Mouse (Mus musculus) hindbrain, embryonic 14.5 days (tissue): Measurements from ENCODE around the gene Olfr644. TPM values are rescaled to one million over a fixed set of nuclear protein-coding genes. Genes with fewer than 3 reads are reported as not detected.

Experiments used
- ATAC-seq: fragments of 200-750 bp; cut with Nextera tagmentation; 2 replicates; pipeline ENCODE4 v1.8.0; 2017; ENCODE audit warnings: moderate number of reproducible peaks, mild to moderate bottlenecking, moderate TSS enrichment, moderate library complexity; ENCODE audit not compliant: low FRiP score
- DNase-seq: peaks from one replicate; pipeline ENCODE4 v3.0.0-alpha.2; 2015; ENCODE audit warnings: low spot score
- H3K27ac ChIP-seq: fragments of 300-500 bp; sonication (generic); 2 replicates; pipeline ENCODE4 v1.5.1; 2014; ENCODE audit warnings: mild to moderate bottlenecking, moderate library complexity
- H3K27me3 ChIP-seq: fragments of 300-500 bp; sonication (generic); 2 replicates; pipeline ENCODE4 v1.6.1; 2014; ENCODE audit warnings: mild to moderate bottlenecking, low read length, mixed read lengths; ENCODE audit not compliant: control insufficient read depth, insufficient read depth
- H3K36me3 ChIP-seq: fragments of 300-500 bp; sonication (generic); replicated peaks from 2 replicates; pipeline ENCODE4 v1.6.1; 2014; ENCODE audit not compliant: control insufficient read depth, insufficient read depth
- H3K4me1 ChIP-seq: fragments of 300-500 bp; sonication (generic); replicated peaks from 2 replicates; pipeline ENCODE4 v1.6.1; 2014; ENCODE audit warnings: antibody characterized with exemption, low read length, mixed read lengths; ENCODE audit not compliant: control insufficient read depth, insufficient read depth
- H3K4me2 ChIP-seq: fragments of 300-500 bp; sonication (generic); replicated peaks from 2 replicates; pipeline ENCODE4 v1.6.1; 2014; ENCODE audit warnings: mild to moderate bottlenecking, moderate library complexity
- H3K4me3 ChIP-seq: fragments of 300-500 bp; sonication (generic); replicated peaks from 2 replicates; pipeline ENCODE4 v1.5.1; 2014; ENCODE audit warnings: mild to moderate bottlenecking, low read length
- H3K9ac ChIP-seq: fragments of 300-500 bp; sonication (generic); 2 replicates; pipeline ENCODE4 v1.6.1; 2014
- H3K9me3 ChIP-seq: fragments of 300-500 bp; sonication (generic); 2 replicates; pipeline ENCODE4 v1.6.1; 2016; ENCODE audit warnings: low read length; ENCODE audit not compliant: control insufficient read depth
- WGBS: fragments of 180-500 bp; shearing (Covaris S2); extraction: QIAGEN DNeasy Blood & Tissue Kit; methylation state at CpG from one replicate; pipeline ENCODE4 v1.1.7; 2014; 5-methylcytosine and 5-hydroxymethylcytosine counted together
- polyA plus RNA-seq: library from polyadenylated mRNA; unstranded; fragments of >200 nt; fragmentation: Nextera tagmentation; extraction: Ambion mirVana; gene quantifications from 2 replicates; pipeline ENCODE4 v1.2.1, GENCODE M21; 2014

The Olfr644 gene
- not detected in 2 replicates for polyA plus RNA-seq

GRCm38 (mm10) chr7:104071769-104072168, at the start of gene Olfr644:
Gene Olfr644 (minus strand): TSS chr7:104071869.
- whole genome bisulfite sequencing, result 66% methylated on average over 2 of the region's 2 CpGs
- Histone ChIP-seq H3K4me1 (no peaks in the 10 kb centered on the region), H3K27ac (no peak within 1 kb of the TSS), H3K36me3 (no peaks in the 10 kb centered on the region), H3K27me3 (no peaks in the 10 kb centered on the region), H3K9ac (no peak within 1 kb of the TSS), H3K4me2 (no peak within 1 kb of the TSS), H3K4me3 (no peak within 1 kb of the TSS), H3K9me3 (no peaks in the 10 kb centered on the region)
- no peak for DNase-seq
- ATAC-seq, result no peak

GRCm38 (mm10) chr7:104104757-104104972, 33.0 kb upstream of the Olfr644 start, which contains the start of gene Olfr646:
Gene Olfr646 (plus strand): TSS chr7:104104873.
- H3K36me3 ChIP-seq, result no peaks in the 10 kb centered on the region
- no peaks in the 10 kb centered on the region for H3K9me3 ChIP-seq
- no peak within 1 kb of the TSS for H3K4me3 ChIP-seq
- H3K27me3 ChIP-seq, result no peaks in the 10 kb centered on the region
- no peak within 1 kb of the TSS for H3K4me2 ChIP-seq
- H3K27ac ChIP-seq, result no peak within 1 kb of the TSS
- no peak for ATAC-seq
- H3K9ac ChIP-seq, result no peak within 1 kb of the TSS
- DNase-seq, result no peak
- no peaks in the 10 kb centered on the region for H3K4me1 ChIP-seq

- H3K9me3 ChIP-seq, result no peaks in the 10 kb centered on the region
- 51% methylated on average over 4 of the region's 4 CpGs for WGBS
- H3K4me1 ChIP-seq, result no peaks in the 10 kb centered on the region
- DNase-seq (no peak), ATAC-seq (no peak)
- no peaks in the 10 kb centered on the region for H3K36me3 ChIP-seq
- H3K4me3 ChIP-seq, result no peak overlapping the region
- H3K4me2 ChIP-seq, result no peak overlapping the region
- no peak overlapping the region for H3K9ac ChIP-seq
- H3K27me3 ChIP-seq, result no peaks in the 10 kb centered on the region
- H3K27ac ChIP-seq, result no peak overlapping the region
Observed at GRCm38 (mm10) chr7:104103913-104104756, 32.5 kb upstream of the Olfr644 start.

- H3K9ac ChIP-seq, result no peak within 1 kb of the TSS
- no peaks in the 10 kb centered on the region for H3K4me1 ChIP-seq
- no peak within 1 kb of the TSS for H3K4me3 ChIP-seq
- H3K9me3 ChIP-seq, result no peaks in the 10 kb centered on the region
- H3K27me3 ChIP-seq, result no peaks in the 10 kb centered on the region
- DNase-seq (no peak), ATAC-seq (no peak)
- H3K27ac ChIP-seq, result no peak within 1 kb of the TSS
- WGBS, result 73% methylated on average over 1 of the region's 1 CpGs
- no peaks in the 10 kb centered on the region for H3K36me3 ChIP-seq
- no peak within 1 kb of the TSS for H3K4me2 ChIP-seq
Observed at GRCm38 (mm10) chr7:104085365-104085764, 13.7 kb upstream of the Olfr644 start, which contains the start of gene Olfr645. Gene Olfr645 (minus strand): TSS chr7:104085465.

GRCm38 (mm10) chr7:104061345-104061744, 10.3 kb downstream of the Olfr644 start, which contains the start of gene 4930516K23Rik:
Gene 4930516K23Rik (minus strand): TSS chr7:104061445.
- Histone ChIP-seq H3K9ac (no peak within 1 kb of the TSS), H3K9me3 (no peaks in the 10 kb centered on the region), H3K27ac (no peak within 1 kb of the TSS), H3K4me2 (no peak within 1 kb of the TSS), H3K4me3 (no peak within 1 kb of the TSS), H3K36me3 (no peaks in the 10 kb centered on the region), H3K4me1 (no peaks in the 10 kb centered on the region), H3K27me3 (no peaks in the 10 kb centered on the region)
- DNase-seq (no peak), ATAC-seq (no peak)
- 47% methylated on average over 2 of the region's 2 CpGs for WGBS

- no peak overlapping the region for H3K4me3 ChIP-seq
- no peaks in the 10 kb centered on the region for H3K9me3 ChIP-seq
- no peak for DNase-seq
- H3K36me3 ChIP-seq, result no peaks in the 10 kb centered on the region
- no peak overlapping the region for H3K9ac ChIP-seq
- H3K4me1 ChIP-seq, result no peaks in the 10 kb centered on the region
- H3K27me3 ChIP-seq, result no peaks in the 10 kb centered on the region
- no peak overlapping the region for H3K4me2 ChIP-seq
- no peak overlapping the region for H3K27ac ChIP-seq
- 97% methylated on average over 1 of the region's 1 CpGs for WGBS
- no peak for ATAC-seq
Observed at GRCm38 (mm10) chr7:104059215-104059614, 12.5 kb downstream of the Olfr644 start.

GRCm38 (mm10) chr7:104052566-104052965, 19.1 kb downstream of the Olfr644 start, which contains the start of gene Olfr642:
Gene Olfr642 (minus strand): TSS chr7:104052666.
- H3K4me1 ChIP-seq, result no peaks in the 10 kb centered on the region
- no peaks in the 10 kb centered on the region for H3K36me3 ChIP-seq
- no peak within 1 kb of the TSS for H3K27ac ChIP-seq
- no peak within 1 kb of the TSS for H3K9ac ChIP-seq
- H3K4me2 ChIP-seq, result no peak within 1 kb of the TSS
- no peaks in the 10 kb centered on the region for H3K9me3 ChIP-seq
- DNase-seq (no peak), ATAC-seq (no peak)
- H3K4me3 ChIP-seq, result no peak within 1 kb of the TSS
- 71% methylated on average over 1 of the region's 1 CpGs for whole genome bisulfite sequencing
- H3K27me3 ChIP-seq, result no peaks in the 10 kb centered on the region

- ATAC-seq, result no peak
- Histone ChIP-seq H3K27me3 (no peaks in the 10 kb centered on the region), H3K4me3 (no peak overlapping the region), H3K4me2 (no peak overlapping the region), H3K9me3 (no peaks in the 10 kb centered on the region), H3K4me1 (no peaks in the 10 kb centered on the region), H3K9ac (no peak overlapping the region), H3K36me3 (no peaks in the 10 kb centered on the region), H3K27ac (no peak overlapping the region)
- DNase-seq, result no peak
- 92% methylated on average over 4 of the region's 4 CpGs for WGBS
Observed at GRCm38 (mm10) chr7:104050745-104051144, 20.9 kb downstream of the Olfr644 start.

GRCm38 (mm10) chr7:104035145-104035544, 36.5 kb downstream of the Olfr644 start, which contains the start of gene Olfr641:
Gene Olfr641 (plus strand): TSS chr7:104035445.
- H3K9ac ChIP-seq, result no peak within 1 kb of the TSS
- DNase-seq (no peak), ATAC-seq (no peak)
- H3K4me3 ChIP-seq, result no peak within 1 kb of the TSS
- no peak within 1 kb of the TSS for H3K27ac ChIP-seq
- H3K27me3 ChIP-seq, result no peaks in the 10 kb centered on the region
- no peaks in the 10 kb centered on the region for H3K9me3 ChIP-seq
- H3K4me1 ChIP-seq, result no peaks in the 10 kb centered on the region
- no peak within 1 kb of the TSS for H3K4me2 ChIP-seq
- WGBS, result 83% methylated on average over 1 of the region's 1 CpGs
- no peaks in the 10 kb centered on the region for H3K36me3 ChIP-seq
